Mouse (Mus musculus) frontal cortex, postnatal 14 days (tissue): ENCODE measurements around the gene Timm17a.

ENCODE experiments used
- DNase-seq, 2 experiments: peaks; one replicate each; pipeline ENCODE4 v3.0.0; 2022; ENCODE audit warnings: low spot score in 2 of 2

The Timm17a gene

GRCm38 (mm10) chr1:135313284-135314031, at the start of gene Timm17a:
Timm17a (minus strand) TSS chr1:135313778.
- peak; percentile 91 to 94 for DNase-seq

GRCm38 (mm10) chr1:135362115-135362514, 48.5 kb upstream of the Timm17a start:
- no peak for DNase-seq

- DNase-seq = no peak
Measured at GRCm38 (mm10) chr1:135361491-135361890, 47.9 kb upstream of the Timm17a start.

- no peak for DNase-seq
Measured at GRCm38 (mm10) chr1:135359071-135359470, 45.5 kb upstream of the Timm17a start.

GRCm38 (mm10) chr1:135351953-135352352, 38.4 kb upstream of the Timm17a start:
- DNase-seq = no peak

- peak in 1 of 2 experiments; percentile 44 for DNase-seq
Measured at GRCm38 (mm10) chr1:135347498-135348169, 34.1 kb upstream of the Timm17a start.

- DNase-seq = no peak
Measured at GRCm38 (mm10) chr1:135346891-135347290, 33.3 kb upstream of the Timm17a start.

GRCm38 (mm10) chr1:135344026-135344425, 30.4 kb upstream of the Timm17a start:
- no peak for DNase-seq

GRCm38 (mm10) chr1:135341947-135342346, 28.4 kb upstream of the Timm17a start:
- no peak for DNase-seq

- no peak for DNase-seq
Measured at GRCm38 (mm10) chr1:135330578-135330977, 17.0 kb upstream of the Timm17a start.

GRCm38 (mm10) chr1:135328368-135328767, 14.8 kb upstream of the Timm17a start:
- no peak for DNase-seq

GRCm38 (mm10) chr1:135325934-135326333, 12.4 kb upstream of the Timm17a start:
- DNase-seq = no peak

GRCm38 (mm10) chr1:135324571-135324970, 11.0 kb upstream of the Timm17a start, which contains the start of gene Lmod1:
Lmod1 (plus strand) TSS chr1:135324807.
- DNase-seq = peak in 1 of 2 experiments; percentile 8

GRCm38 (mm10) chr1:135323367-135323901, 9.9 kb upstream of the Timm17a start:
- DNase-seq = no peak

- DNase-seq = no peak
Measured at GRCm38 (mm10) chr1:135312201-135312600, 1.4 kb downstream of the Timm17a start.

- DNase-seq = no peak
Measured at GRCm38 (mm10) chr1:135311356-135311755, 2.2 kb downstream of the Timm17a start.

- DNase-seq = no peak
Measured at GRCm38 (mm10) chr1:135290908-135291307, 22.7 kb downstream of the Timm17a start.

- no peak for DNase-seq
Measured at GRCm38 (mm10) chr1:135286311-135286710, 27.3 kb downstream of the Timm17a start.

- peak; percentile 58 to 66 for DNase-seq
Measured at GRCm38 (mm10) chr1:135283826-135284291, 29.7 kb downstream of the Timm17a start, which contains the start of gene Rnpep. Rnpep (minus strand) TSS chr1:135284084.

GRCm38 (mm10) chr1:135283287-135283825, 30.2 kb downstream of the Timm17a start:
- peak in 1 of 2 experiments; percentile 52 for DNase-seq

GRCm38 (mm10) chr1:135282536-135283286, 30.9 kb downstream of the Timm17a start:
- DNase-seq = no peak
